Mouse (Mus musculus) thymus, adult 2 months (tissue): ENCODE measurements at regions not wholly inside any gene's neighbourhood (a gene's known extent, or its start where the extent isn't known, plus 50 kb on each side); places are given as distances from the start of the nearest gene placed in this dataset.

Experiments
- DNase-seq: peaks from one replicate; pipeline ENCODE4 v3.0.0; 2021
- H3K27ac ChIP-seq: fragments of 200-500 bp; 2 replicates; pipeline ENCODE4 v1.5.1; 2012; ENCODE audit warnings: low read length, control low read depth; ENCODE audit not compliant: control insufficient read depth, insufficient read depth
- H3K27me3 ChIP-seq: fragments of 200-500 bp; 2 replicates; pipeline ENCODE4 v1.6.1; 2012; ENCODE audit warnings: mild to moderate bottlenecking, low read length, moderate library complexity, mixed read lengths; ENCODE audit not compliant: control insufficient read depth, insufficient read depth
- H3K36me3 ChIP-seq: fragments of 200-500 bp; 2 replicates; pipeline ENCODE4 v1.6.1; 2012; ENCODE audit warnings: mild to moderate bottlenecking, low read length, moderate library complexity; ENCODE audit not compliant: control insufficient read depth, insufficient read depth
- H3K4me1 ChIP-seq: fragments of 200-500 bp; replicated peaks from 2 replicates; pipeline ENCODE4 v1.6.1; 2012; ENCODE audit warnings: low read length; ENCODE audit not compliant: control insufficient read depth, insufficient read depth
- H3K4me3 ChIP-seq: fragments of 200-500 bp; 2 replicates; pipeline ENCODE4 v1.5.1; 2012; ENCODE audit warnings: mild to moderate bottlenecking, low read length, control low read depth, moderate library complexity; ENCODE audit not compliant: control insufficient read depth, insufficient read depth
- CTCF ChIP-seq: fragments of 200-500 bp; IDR thresholded peaks from 2 replicates; pipeline ENCODE4 v1.5.1; 2012; ENCODE audit warnings: mild to moderate bottlenecking, control low read depth, low read length, moderate library complexity, borderline replicate concordance; ENCODE audit not compliant: control insufficient read depth, poor library complexity, insufficient read depth; ENCODE audit errors: extremely low read depth
- POLR2A ChIP-seq: fragments of 200-500 bp; IDR thresholded peaks from 2 replicates; pipeline ENCODE4 v1.6.1; 2012; ENCODE audit warnings: mild to moderate bottlenecking, low read length, control low read depth, moderate library complexity; ENCODE audit not compliant: control insufficient read depth, poor library complexity, insufficient read depth; ENCODE audit errors: extremely low read depth
- WGBS: fragments of 180-500 bp; shearing (Covaris S2); methylation state at CpG from one replicate; pipeline ENCODE4 v1.1.7; 2018; 5-methylcytosine and 5-hydroxymethylcytosine counted together

- Histone ChIP-seq H3K36me3 (no peaks in the 10 kb centered on the region), H3K4me1 (peaks cover 5% of the 10 kb centered on the region), H3K4me3 (no peak overlapping the region), H3K27ac (no peak overlapping the region), H3K27me3 (no peaks in the 10 kb centered on the region)
- peak; percentile 81 for DNase-seq
- TF ChIP-seq CTCF (peak; percentile 83), POLR2A (no peak)
- WGBS = 23% methylated on average over 13 of the region's 13 CpGs
Measured at GRCm38 (mm10) chr16:95647854-95648253, 54.0 kb upstream of the Ets2 start.

GRCm38 (mm10) chr16:95642784-95643590 is 56.6 kb upstream of the Erg start:
- Histone ChIP-seq H3K27me3 (no peaks in the 10 kb centered on the region), H3K36me3 (no peaks in the 10 kb centered on the region), H3K4me3 (no peak overlapping the region), H3K4me1 (peaks cover 6% of the 10 kb centered on the region), H3K27ac (no peak overlapping the region)
- no peak for DNase-seq
- 86% methylated on average over 15 of the region's 15 CpGs for whole genome bisulfite sequencing
- no peak for TF ChIP-seq CTCF
- no peak for TF ChIP-seq POLR2A

- Histone ChIP-seq H3K4me3 (no peak overlapping the region), H3K27ac (no peak overlapping the region), H3K27me3 (no peaks in the 10 kb centered on the region), H3K36me3 (no peaks in the 10 kb centered on the region), H3K4me1 (peaks cover 5% of the 10 kb centered on the region)
- no peak for DNase-seq
- TF ChIP-seq POLR2A = no peak
- no peak for TF ChIP-seq CTCF
- 34% methylated on average over 3 of the region's 3 CpGs for WGBS
Measured at GRCm38 (mm10) chr16:95640670-95641069, 54.3 kb upstream of the Erg start.

GRCm38 (mm10) chr16:95639677-95640076 is 53.3 kb upstream of the Erg start:
- H3K27ac ChIP-seq = no peak overlapping the region
- no peaks in the 10 kb centered on the region for H3K36me3 ChIP-seq
- TF ChIP-seq POLR2A (no peak), CTCF (no peak)
- H3K4me3 ChIP-seq = no peak overlapping the region
- 65% methylated on average over 3 of the region's 3 CpGs for WGBS
- DNase-seq = peak; percentile 29
- H3K4me1 ChIP-seq = peaks cover 5% of the 10 kb centered on the region
- no peaks in the 10 kb centered on the region for H3K27me3 ChIP-seq

- TF ChIP-seq POLR2A = no peak
- WGBS = 80% methylated on average over 7 of the region's 7 CpGs
- Histone ChIP-seq H3K27ac (no peak overlapping the region), H3K36me3 (no peaks in the 10 kb centered on the region), H3K4me3 (no peak overlapping the region), H3K27me3 (no peaks in the 10 kb centered on the region), H3K4me1 (peaks cover 5% of the 10 kb centered on the region)
- no peak for DNase-seq
Measured at GRCm38 (mm10) chr16:95637850-95638249, 51.5 kb upstream of the Erg start.

- H3K27ac ChIP-seq = no peak overlapping the region
- no peak overlapping the region for H3K4me3 ChIP-seq
- H3K4me1 ChIP-seq = peaks cover 5% of the 10 kb centered on the region
- DNase-seq = no peak
- no peak for TF ChIP-seq POLR2A
- no peak for TF ChIP-seq CTCF
- H3K27me3 ChIP-seq = no peaks in the 10 kb centered on the region
- WGBS = 91% methylated on average over 7 of the region's 7 CpGs
- H3K36me3 ChIP-seq = no peaks in the 10 kb centered on the region
Measured at GRCm38 (mm10) chr16:95636615-95637014, 50.2 kb upstream of the Erg start.
